Mouse (Mus musculus) heart, adult 2 months (tissue): ENCODE measurements around the gene Zfp169. TPM values are rescaled to one million over a fixed set of nuclear protein-coding genes. Genes with fewer than 3 reads are reported as not detected.
"Not testable (repeated sequence)": the region's sequence is repeated elsewhere in the genome, so short reads cannot be mapped to it uniquely, and the experiment has no call there.

Experiments
- DNase-seq, 2 experiments: peaks; one replicate each; pipeline ENCODE4 v3.0.0; 2021
- H3K27ac ChIP-seq: fragments of 200-600 bp; 2 replicates; pipeline ENCODE4 v1.8.1; 2022
- H3K27me3 ChIP-seq: fragments of 200-500 bp; 2 replicates; pipeline ENCODE4 v1.6.1; 2012; ENCODE audit warnings: mild to moderate bottlenecking, low read length, inconsistent platforms, mixed read lengths; ENCODE audit not compliant: control insufficient read depth, insufficient read depth
- H3K36me3 ChIP-seq: fragments of 200-500 bp; 2 replicates; pipeline ENCODE4 v1.6.1; 2012; ENCODE audit warnings: low read length, inconsistent platforms; ENCODE audit not compliant: control insufficient read depth, insufficient read depth
- H3K4me1 ChIP-seq: fragments of 200-500 bp; 2 replicates; pipeline ENCODE4 v1.6.1; 2011; ENCODE audit warnings: low read length; ENCODE audit not compliant: control insufficient read depth, insufficient read depth
- H3K4me3 ChIP-seq: fragments of 200-600 bp; 2 replicates; pipeline ENCODE4 v1.8.1; 2022
- H3K79me2 ChIP-seq: fragments of 200-500 bp; replicated peaks from 2 replicates; pipeline ENCODE4 v1.6.1; 2012; ENCODE audit warnings: mild to moderate bottlenecking, inconsistent platforms, low read length, moderate library complexity, mixed read lengths; ENCODE audit not compliant: control insufficient read depth, insufficient read depth
- H3K9ac ChIP-seq: fragments of 200-500 bp; 2 replicates; pipeline ENCODE4 v1.6.1; 2012; ENCODE audit warnings: low read depth, mild to moderate bottlenecking, control low read depth, inconsistent platforms, low read length, mixed read lengths
- CTCF ChIP-seq: fragments of 200-600 bp; IDR thresholded peaks from 2 replicates; pipeline ENCODE4 v1.8.1; 2022; ENCODE audit warnings: antibody characterized with exemption, mild to moderate bottlenecking, moderate library complexity
- EP300 ChIP-seq: fragments of 200-500 bp; IDR thresholded peaks from 2 replicates; pipeline ENCODE4 v1.6.1; 2011; ENCODE audit warnings: low read depth, low read length, control low read depth; ENCODE audit not compliant: insufficient read depth
- POLR2A ChIP-seq: fragments of 200-500 bp; IDR thresholded peaks from 2 replicates; pipeline ENCODE4 v1.6.1; 2011; ENCODE audit warnings: mild to moderate bottlenecking, low read depth, low read length, control low read depth; ENCODE audit not compliant: insufficient read depth
- WGBS: fragments of 180-500 bp; shearing (Covaris S2); methylation state at CpG from one replicate; pipeline ENCODE4 v1.1.7; 2018; 5-methylcytosine and 5-hydroxymethylcytosine counted together
- intact Hi-C: fragments of 180-260 bp; cut with DNase I; formaldehyde crosslinking; loops from one replicate; pipeline ENCODE4 v1.15.1; 2025
- polyA plus RNA-seq: library from polyadenylated mRNA; depleted of rRNA; stranded (reverse); fragments of >200 nt; gene quantifications from 2 replicates; pipeline ENCODE4 v1.2.3, GENCODE M21; 2012
- total RNA-seq, 2 experiments: library from RNA; stranded (reverse); gene quantifications; 2 replicates each; pipeline ENCODE4 v1.2.3; 2021

Zfp169 gene
- total and polyA plus RNA-seq, 3 experiments, result 4.2 to 7.0 (median 5.0) TPM

- 0 out of 2 replicates have a peak, but pooled peaks cover 1% of the 10 kb centered on the region for H3K4me1 ChIP-seq
- no peaks in the 10 kb centered on the region for H3K27me3 ChIP-seq
- no peak for DNase-seq
- TF ChIP-seq EP300 (no peak), POLR2A (no peak), CTCF (no peak)
- intact Hi-C loops, result loop anchor here (2.0 kb wide), 1 partner anchor 16 kb away; no protein-coding TSS in a partner anchor
- H3K79me2 ChIP-seq, result no peaks in the 10 kb centered on the region
- no peak overlapping the region for H3K27ac ChIP-seq
- no peaks in the 10 kb centered on the region for H3K36me3 ChIP-seq
- WGBS, result 35% methylated on average over 2 of the region's 2 CpGs
- no peak overlapping the region for H3K4me3 ChIP-seq
- no peak overlapping the region for H3K9ac ChIP-seq
Observed at GRCm38 (mm10) chr13:48529028-48529427, 15.8 kb upstream of the Zfp169 start.

GRCm38 (mm10) chr13:48528123-48528871 lies 15.0 kb upstream of the Zfp169 start:
- no peak overlapping the region for H3K9ac ChIP-seq
- H3K4me1 ChIP-seq, result 0 out of 2 replicates have a peak, but pooled peaks cover 1% of the 10 kb centered on the region
- no peaks in the 10 kb centered on the region for H3K79me2 ChIP-seq
- no peaks in the 10 kb centered on the region for H3K36me3 ChIP-seq
- 53% methylated on average over 15 of the region's 15 CpGs for WGBS
- no peak overlapping the region for H3K4me3 ChIP-seq
- intact Hi-C loops, result loop anchor here (1.0 to 2.0 kb wide), 3 partner anchors 17 to 111 kb away; no protein-coding TSS in a partner anchor
- H3K27me3 ChIP-seq, result no peaks in the 10 kb centered on the region
- H3K27ac ChIP-seq, result no peak overlapping the region
- TF ChIP-seq EP300, result peak; percentile 84; the same call in 1 of the 2 replicates
- 0 out of 2 replicates have a peak, but pooled peaks have one; percentile 17 for TF ChIP-seq POLR2A
- peak; percentile 95 for TF ChIP-seq CTCF
- peak; percentile 36 to 64 for DNase-seq

- Histone ChIP-seq H3K36me3 (no peaks in the 10 kb centered on the region), H3K4me3 (no peak overlapping the region), H3K79me2 (no peaks in the 10 kb centered on the region), H3K27me3 (no peaks in the 10 kb centered on the region), H3K9ac (no peak overlapping the region), H3K27ac (no peak overlapping the region), H3K4me1 (0 out of 2 replicates have a peak, but pooled peaks cover 1% of the 10 kb centered on the region)
- 56% methylated on average over 5 of the region's 5 CpGs for WGBS
- no peak for DNase-seq
- TF ChIP-seq EP300 (no peak), CTCF (no peak), POLR2A (no peak)
- intact Hi-C loops, result no loop called here
Observed at GRCm38 (mm10) chr13:48525745-48526144, 12.5 kb upstream of the Zfp169 start.

- H3K4me3 ChIP-seq, H3K79me2 ChIP-seq, H3K9ac ChIP-seq, H3K27me3 ChIP-seq, H3K27ac ChIP-seq, H3K4me1 ChIP-seq, DNase-seq, intact Hi-C loops, H3K36me3 ChIP-seq: not testable (repeated sequence)
Observed at GRCm38 (mm10) chr13:48519122-48519521, 5.9 kb upstream of the Zfp169 start.

GRCm38 (mm10) chr13:48515861-48516260 lies 2.6 kb upstream of the Zfp169 start:
- H3K4me3 ChIP-seq, result no peak overlapping the region
- 72% methylated on average over 4 of the region's 4 CpGs for WGBS
- H3K27ac ChIP-seq, result no peak overlapping the region
- H3K4me1 ChIP-seq, result peaks cover 3% of the 10 kb centered on the region
- no peak overlapping the region for H3K9ac ChIP-seq
- H3K27me3 ChIP-seq, result no peaks in the 10 kb centered on the region
- intact Hi-C loops, result no loop called here
- no peak for DNase-seq
- no peaks in the 10 kb centered on the region for H3K79me2 ChIP-seq
- TF ChIP-seq CTCF (no peak), POLR2A (no peak), EP300 (no peak)
- no peaks in the 10 kb centered on the region for H3K36me3 ChIP-seq

GRCm38 (mm10) chr13:48508661-48509060 lies 4.6 kb downstream of the Zfp169 start:
- 87% methylated on average over 9 of the region's 9 CpGs for WGBS
- Histone ChIP-seq H3K27ac (no peak overlapping the region), H3K36me3 (no peaks in the 10 kb centered on the region; the same call in 1 of the 2 replicates), H3K4me3 (no peak overlapping the region), H3K79me2 (no peaks in the 10 kb centered on the region), H3K27me3 (no peaks in the 10 kb centered on the region), H3K4me1 (peaks cover 3% of the 10 kb centered on the region), H3K9ac (no peak overlapping the region)
- no peak for DNase-seq
- intact Hi-C loops, result no loop called here
- TF ChIP-seq CTCF, result no peak
- no peak for TF ChIP-seq EP300
- TF ChIP-seq POLR2A, result no peak
